Mouse (Mus musculus): Measurements from ENCODE around the gene Gcnt4. TPM values are rescaled to one million over a fixed set of nuclear protein-coding genes. Genes with fewer than 3 reads are reported as not detected.
"Not testable (repeated sequence)": the region's sequence is repeated elsewhere in the genome, so short reads cannot be mapped to it uniquely, and the experiment has no call there.

Gcnt4 gene
- polyA plus RNA-seq, 1 experiment = 5.6 TPM

DNA sequence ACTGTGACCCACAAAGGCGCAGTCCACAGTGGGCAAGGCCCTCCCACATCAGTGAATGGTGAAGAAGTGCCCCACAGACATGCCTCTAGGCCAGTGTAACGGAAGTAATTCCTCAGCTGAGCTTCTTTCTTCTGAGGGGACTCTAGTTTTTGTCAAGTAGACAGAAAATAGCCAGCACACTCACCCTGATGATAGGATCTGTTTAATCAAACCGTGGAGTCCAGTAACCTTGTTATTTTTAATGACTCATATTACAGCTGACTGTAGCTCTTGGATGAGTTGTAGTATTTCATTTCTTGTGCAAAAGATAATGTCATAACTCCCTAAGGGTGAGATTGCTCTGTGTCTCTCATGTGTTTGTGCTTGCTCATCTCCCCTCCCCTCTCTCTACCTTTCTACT, 17.8 kb upstream of the Gcnt4 start:
- Histone ChIP-seq H3K79me2 (ENCODE audit: control insufficient read depth, insufficient read depth) (no peaks in the 10 kb centered on the region), H3ac (ENCODE audit: control insufficient read depth, insufficient read length, low read depth) (no peak overlapping the region), H3K4me3 (ENCODE audit: insufficient read depth, poor library complexity, severe bottlenecking) (no peak overlapping the region), H3K79me3 (ENCODE audit: low read depth) (no peaks in the 10 kb centered on the region), H3K27me3 (ENCODE audit: control insufficient read depth, insufficient read depth, insufficient read length) (no peaks in the 10 kb centered on the region), H3K36me3 (ENCODE audit: control insufficient read depth, insufficient read depth) (no peaks in the 10 kb centered on the region)
- TF ChIP-seq MYOD1 (IDR thresholded peaks at IDR 0.05; ENCODE audit: control insufficient read depth, insufficient read length, low read depth) (no peak), CTCF (IDR thresholded peaks at IDR 0.05; ENCODE audit: control insufficient read depth, insufficient read depth, insufficient read length) (no peak), FOSL1 (IDR thresholded peaks at IDR 0.05; ENCODE audit: insufficient read depth, low read length, poor library complexity, severe bottlenecking) (no peak), MYOG (IDR thresholded peaks at IDR 0.05; ENCODE audit: control insufficient read depth, extremely low read depth, insufficient read length) (no peak), CEBPB (IDR thresholded peaks at IDR 0.05; ENCODE audit: low read depth) (no peak), MAX (IDR thresholded peaks at IDR 0.05) (no peak), USF1 (IDR thresholded peaks at IDR 0.05; ENCODE audit: low read depth) (no peak)

DNA sequence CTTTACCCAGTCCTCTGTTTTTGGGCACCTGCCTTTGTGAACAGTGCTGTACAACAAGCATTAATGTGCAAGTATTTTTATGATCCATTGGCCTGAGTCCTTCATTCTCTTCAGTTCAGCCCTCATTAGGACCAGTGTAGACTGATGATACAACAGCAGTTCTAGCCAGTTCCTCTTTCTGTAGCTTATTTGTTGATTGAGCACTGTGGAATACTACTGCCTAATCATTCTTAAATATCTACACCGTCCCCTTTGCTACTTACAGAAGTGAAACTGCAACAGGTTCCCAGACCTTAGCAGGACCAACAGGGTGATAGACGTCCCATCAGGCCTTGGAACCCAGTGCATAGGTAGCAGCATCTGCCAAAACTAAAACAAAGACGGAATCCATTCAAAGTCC, 13.3 kb upstream of the Gcnt4 start:
- TF ChIP-seq CTCF (IDR thresholded peaks at IDR 0.05; ENCODE audit: control insufficient read depth, insufficient read depth, insufficient read length) = no peak
- TF ChIP-seq FOSL1 (IDR thresholded peaks at IDR 0.05; ENCODE audit: insufficient read depth, low read length, poor library complexity, severe bottlenecking) = no peak
- TF ChIP-seq MAX (IDR thresholded peaks at IDR 0.05) = no peak
- no peaks in the 10 kb centered on the region for H3K27me3 ChIP-seq (ENCODE audit: control insufficient read depth, insufficient read depth, insufficient read length)
- H3K4me3 ChIP-seq (ENCODE audit: insufficient read depth, poor library complexity, severe bottlenecking) = no peak overlapping the region

DNA sequence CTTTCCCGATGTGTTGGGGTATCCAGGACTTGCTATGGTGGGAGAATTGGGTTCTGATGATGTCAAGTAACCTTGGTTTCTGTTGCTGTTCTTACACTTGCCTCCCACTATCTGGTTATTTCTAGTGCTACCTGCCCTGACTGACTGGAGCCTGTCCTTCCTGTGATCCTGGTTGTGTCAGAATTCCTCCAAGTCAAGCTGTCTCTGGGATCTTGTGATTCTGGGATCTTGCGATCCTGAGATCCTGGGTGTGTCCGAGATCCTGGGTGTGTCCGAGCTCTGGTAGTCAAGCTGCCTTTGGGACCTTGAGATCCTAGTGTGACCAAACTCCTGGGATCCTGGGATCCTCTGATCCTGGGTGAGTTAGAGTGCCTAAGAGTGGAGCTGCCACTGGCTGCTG, 1.4 kb upstream of the Gcnt4 start:
- H3ac ChIP-seq (ENCODE audit: control insufficient read depth, insufficient read length, low read depth); H3K36me3 ChIP-seq (ENCODE audit: control insufficient read depth, insufficient read depth); H3K27me3 ChIP-seq (ENCODE audit: control insufficient read depth, insufficient read depth, insufficient read length); H3K4me3 ChIP-seq (ENCODE audit: insufficient read depth, poor library complexity, severe bottlenecking): not testable (repeated sequence)
- Histone ChIP-seq H3K79me3 (ENCODE audit: low read depth) (peaks cover 16% of the 10 kb centered on the region), H3K79me2 (ENCODE audit: control insufficient read depth, insufficient read depth) (peaks cover 31% of the 10 kb centered on the region)

More for the DNA sequence above, 13.3 kb upstream of the Gcnt4 start:
- H3K79me2 ChIP-seq (ENCODE audit: control insufficient read depth, insufficient read depth) = no peaks in the 10 kb centered on the region
- no peaks in the 10 kb centered on the region for H3K79me3 ChIP-seq (ENCODE audit: low read depth)
- no peaks in the 10 kb centered on the region for H3K36me3 ChIP-seq (ENCODE audit: control insufficient read depth, insufficient read depth)
- no peak overlapping the region for H3ac ChIP-seq (ENCODE audit: control insufficient read depth, insufficient read length, low read depth)

DNA sequence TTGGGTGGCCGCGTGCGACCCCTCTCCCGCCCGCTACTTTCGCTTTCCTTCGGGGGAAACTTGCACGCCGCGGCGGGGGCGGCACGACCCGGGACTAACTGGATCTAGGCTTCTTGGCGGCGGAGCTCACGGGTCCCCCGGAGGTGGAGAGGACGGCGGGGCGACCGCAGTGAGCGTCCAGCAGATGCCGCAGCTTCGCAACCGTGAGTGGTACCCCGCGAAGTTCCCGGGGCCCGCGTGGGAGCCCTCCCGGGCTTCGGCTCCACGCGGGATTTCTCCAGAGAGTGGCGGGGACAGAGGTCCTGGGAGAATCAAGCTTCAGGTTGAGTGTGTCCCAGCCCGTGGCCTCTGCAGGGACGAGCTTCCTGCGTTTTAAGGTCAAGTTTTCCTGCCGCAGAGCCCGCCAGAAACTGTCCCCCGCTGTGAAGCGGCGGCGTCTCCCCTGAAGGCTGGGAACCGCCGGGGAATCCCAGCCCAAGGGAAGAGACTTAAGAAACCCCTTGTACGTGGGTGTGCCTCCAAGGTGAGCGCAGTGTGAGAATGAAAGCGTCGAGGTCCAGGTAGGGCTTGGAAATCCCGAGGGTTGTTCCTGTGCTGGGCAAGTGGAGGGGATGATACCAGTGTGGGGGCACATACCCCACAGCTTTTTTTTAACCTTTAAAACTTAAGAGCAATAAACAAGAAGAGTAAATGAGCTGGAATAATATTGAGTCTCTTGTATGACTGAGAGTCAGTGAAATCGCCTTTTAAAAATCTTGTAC, 676 bp downstream of the Gcnt4 start:
- no peak for TF ChIP-seq MYOD1 (IDR thresholded peaks at IDR 0.05; ENCODE audit: control insufficient read depth, insufficient read length, low read depth)
- H3ac ChIP-seq (ENCODE audit: control insufficient read depth, insufficient read length, low read depth) = peak overlapping the region; percentile 50
- H3K79me3 ChIP-seq (ENCODE audit: low read depth) = peaks cover 25% of the 10 kb centered on the region
- H3K36me3 ChIP-seq (ENCODE audit: control insufficient read depth, insufficient read depth) = peaks cover under 1% of the 10 kb centered on the region
- H3K4me3 ChIP-seq (ENCODE audit: insufficient read depth, poor library complexity, severe bottlenecking) = peak overlapping the region; percentile 72
- H3K79me2 ChIP-seq (ENCODE audit: control insufficient read depth, insufficient read depth) = peaks cover 47% of the 10 kb centered on the region
- no peaks in the 10 kb centered on the region for H3K27me3 ChIP-seq (ENCODE audit: control insufficient read depth, insufficient read depth, insufficient read length)

DNA sequence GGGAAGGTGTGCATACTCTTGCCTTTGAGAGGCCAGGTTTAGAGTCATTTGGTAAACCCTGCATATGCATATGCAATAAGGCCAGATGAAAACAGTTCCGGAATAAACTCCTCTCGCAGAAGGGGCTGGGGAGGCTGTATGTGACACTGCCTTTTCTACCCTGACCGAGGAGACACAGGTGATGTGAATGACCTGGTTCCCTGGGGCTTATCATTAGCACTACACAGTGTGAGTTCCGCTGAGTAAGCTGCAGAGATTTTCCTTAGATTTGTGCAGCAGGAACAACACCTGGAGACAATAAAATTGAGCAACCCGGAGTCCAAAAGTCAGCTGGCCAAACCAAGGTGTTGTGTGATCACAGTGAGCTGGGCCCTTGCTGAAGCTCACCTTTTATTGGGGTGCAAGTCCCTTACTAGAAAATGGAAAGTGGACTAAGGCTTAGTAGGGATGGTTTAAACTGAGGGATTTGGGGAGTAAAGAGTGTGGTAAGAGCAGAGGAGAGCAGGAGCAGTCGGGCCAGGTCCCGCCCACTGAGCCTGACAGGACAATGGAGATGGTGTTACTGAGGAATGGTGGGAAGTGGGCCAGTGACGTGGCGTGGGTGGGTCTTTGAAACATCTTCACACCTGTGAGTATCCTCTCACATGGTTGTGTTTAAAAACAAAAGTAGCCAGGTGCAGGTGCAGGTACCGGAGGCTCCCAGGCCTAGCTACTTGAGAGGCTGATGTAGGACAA, 1.7 kb downstream of the Gcnt4 start:
- Histone ChIP-seq H3K79me2 (ENCODE audit: control insufficient read depth, insufficient read depth) (peaks cover 57% of the 10 kb centered on the region), H3K36me3 (ENCODE audit: control insufficient read depth, insufficient read depth) (peaks cover 10% of the 10 kb centered on the region), H3K4me3 (ENCODE audit: insufficient read depth, poor library complexity, severe bottlenecking) (peak overlapping the region; percentile 72), H3K27me3 (ENCODE audit: control insufficient read depth, insufficient read depth, insufficient read length) (no peaks in the 10 kb centered on the region), H3ac (ENCODE audit: control insufficient read depth, insufficient read length, low read depth) (peak overlapping the region; percentile 31), H3K79me3 (ENCODE audit: low read depth) (peaks cover 31% of the 10 kb centered on the region)
- TF ChIP-seq MAX (IDR thresholded peaks at IDR 0.05) = no peak
- TF ChIP-seq MYOD1 (IDR thresholded peaks at IDR 0.05; ENCODE audit: control insufficient read depth, insufficient read length, low read depth) = no peak
- no peak for TF ChIP-seq CTCF (IDR thresholded peaks at IDR 0.05; ENCODE audit: control insufficient read depth, insufficient read depth, insufficient read length)
- no peak for TF ChIP-seq FOSL1 (IDR thresholded peaks at IDR 0.05; ENCODE audit: insufficient read depth, low read length, poor library complexity, severe bottlenecking)
- TF ChIP-seq USF1 (IDR thresholded peaks at IDR 0.05; ENCODE audit: low read depth) = no peak
- TF ChIP-seq MYOG (IDR thresholded peaks at IDR 0.05; ENCODE audit: control insufficient read depth, extremely low read depth, insufficient read length) = no peak
- TF ChIP-seq CEBPB (IDR thresholded peaks at IDR 0.05; ENCODE audit: low read depth) = no peak

DNA sequence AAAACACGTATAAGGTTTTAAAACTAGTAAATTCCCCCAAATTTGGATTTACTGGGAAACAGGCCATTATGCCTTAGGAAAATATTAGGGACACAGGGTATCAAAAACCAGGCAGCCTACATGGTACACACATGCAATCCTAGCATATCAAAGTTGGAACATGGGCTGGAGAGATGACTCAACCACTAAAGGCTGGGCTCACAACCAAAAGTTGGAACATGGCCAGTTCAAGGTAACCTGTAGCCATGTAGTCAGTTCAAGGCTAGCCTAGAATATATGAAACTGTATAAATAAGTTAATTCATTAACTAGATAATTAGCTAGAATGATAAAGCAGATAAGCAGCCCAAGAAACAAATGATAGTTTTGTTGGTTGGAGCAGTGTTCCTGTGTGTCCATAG, 3.3 kb downstream of the Gcnt4 start:
- Histone ChIP-seq H3K4me3 (ENCODE audit: insufficient read depth, poor library complexity, severe bottlenecking) (no peak overlapping the region), H3K79me2 (ENCODE audit: control insufficient read depth, insufficient read depth) (peaks cover 70% of the 10 kb centered on the region), H3K27me3 (ENCODE audit: control insufficient read depth, insufficient read depth, insufficient read length) (no peaks in the 10 kb centered on the region), H3K36me3 (ENCODE audit: control insufficient read depth, insufficient read depth) (peaks cover 12% of the 10 kb centered on the region), H3ac (ENCODE audit: control insufficient read depth, insufficient read length, low read depth) (no peak overlapping the region), H3K79me3 (ENCODE audit: low read depth) (peaks cover 38% of the 10 kb centered on the region)
- TF ChIP-seq CTCF (IDR thresholded peaks at IDR 0.05; ENCODE audit: control insufficient read depth, insufficient read depth, insufficient read length) (no peak), MAX (IDR thresholded peaks at IDR 0.05) (no peak), MYOG (IDR thresholded peaks at IDR 0.05; ENCODE audit: control insufficient read depth, extremely low read depth, insufficient read length) (no peak), FOSL1 (IDR thresholded peaks at IDR 0.05; ENCODE audit: insufficient read depth, low read length, poor library complexity, severe bottlenecking) (no peak), CEBPB (IDR thresholded peaks at IDR 0.05; ENCODE audit: low read depth) (no peak), USF1 (IDR thresholded peaks at IDR 0.05; ENCODE audit: low read depth) (no peak), MYOD1 (IDR thresholded peaks at IDR 0.05; ENCODE audit: control insufficient read depth, insufficient read length, low read depth) (no peak)

All from C2C12 (cell line).